Mouse (Mus musculus): ENCODE data around the gene Tmod2.

DNA sequence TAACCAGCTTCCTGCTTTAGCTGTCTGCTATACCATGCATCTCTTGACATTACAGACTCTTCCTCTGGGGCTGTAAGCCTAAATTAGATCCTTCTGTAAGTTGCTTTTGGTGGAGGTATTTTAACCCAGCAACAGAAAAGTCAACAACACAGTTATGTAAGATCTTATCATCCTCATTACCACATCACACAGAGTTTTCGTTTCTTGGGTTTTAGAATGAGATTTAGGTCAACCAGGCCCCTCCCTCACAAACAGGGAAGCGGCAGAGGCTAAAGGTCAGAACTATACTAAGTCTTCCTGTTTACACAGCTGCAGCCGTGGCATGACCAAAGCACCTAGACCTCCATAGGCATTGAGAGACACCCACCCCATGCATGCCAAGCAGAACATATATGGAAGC lies 34.3 kb upstream of the Tmod2 start:
- TF ChIP-seq CTCF (IDR thresholded peaks at IDR 0.05; ENCODE audit: insufficient read depth, low read length) (no peak), POLR2A (IDR thresholded peaks at IDR 0.05; ENCODE audit: borderline replicate concordance, extremely low read depth, low read depth, low read length) (no peak)

Data from lung, adult 2 months (tissue).